Mouse (Mus musculus): ENCODE measurements at regions not wholly inside any gene's neighbourhood (a gene's known extent, or its start where the extent isn't known, plus 50 kb on each side); places are given as distances from the start of the nearest gene placed in this dataset.
A peak's percentile ranks its signal among the peaks of the same experiment; 100 is the strongest.

GRCm38 (mm10) chr4:82234443-82234842 is 471.1 kb downstream of the Nfib start:
- intact Hi-C loops (cut with DNase I): no loop called here
- no peak for DNase-seq
- TF ChIP-seq CTCF (IDR thresholded peaks at IDR 0.05): no peak
- no peak overlapping the region for H3K27ac ChIP-seq
- H3K4me3 ChIP-seq: no peak overlapping the region

- DNase-seq: no peak
- no peak overlapping the region for H3K4me3 ChIP-seq
- TF ChIP-seq CTCF (IDR thresholded peaks at IDR 0.05): no peak
- intact Hi-C loops (cut with DNase I): no loop called here
- no peak overlapping the region for H3K27ac ChIP-seq
Measured at GRCm38 (mm10) chr4:82226197-82227119, 479.1 kb downstream of the Nfib start.

GRCm38 (mm10) chr4:82220724-82221123 is 484.8 kb downstream of the Nfib start:
- H3K4me3 ChIP-seq: no peak overlapping the region
- TF ChIP-seq CTCF (IDR thresholded peaks at IDR 0.05): no peak
- H3K27ac ChIP-seq: no peak overlapping the region
- intact Hi-C loops (cut with DNase I): no loop called here
- DNase-seq: no peak

- no peak for DNase-seq
- intact Hi-C loops (cut with DNase I): no loop called here
- TF ChIP-seq CTCF (IDR thresholded peaks at IDR 0.05): no peak
- Histone ChIP-seq H3K27ac (no peak overlapping the region), H3K4me3 (no peak overlapping the region)
Measured at GRCm38 (mm10) chr4:82220120-82220714, 485.3 kb downstream of the Nfib start.

- no peak for TF ChIP-seq CTCF (IDR thresholded peaks at IDR 0.05)
- no peak overlapping the region for H3K4me3 ChIP-seq
Measured at GRCm38 (mm10) chr4:82218616-82219015, 486.9 kb downstream of the Nfib start.

GRCm38 (mm10) chr4:82207031-82207430 is 498.5 kb downstream of the Nfib start:
- Histone ChIP-seq H3K4me3 (no peak overlapping the region), H3K27ac (no peak overlapping the region)
- intact Hi-C loops (cut with DNase I): no loop called here
- no peak for DNase-seq
- TF ChIP-seq CTCF (IDR thresholded peaks at IDR 0.05): no peak

More at GRCm38 (mm10) chr4:82218616-82219015, 486.9 kb downstream of the Nfib start:
- H3K27ac ChIP-seq: no peak overlapping the region
- no peak for DNase-seq
- intact Hi-C loops (cut with DNase I): no loop called here

- Histone ChIP-seq H3K27ac (0 out of 2 replicates have a peak overlapping the region, but pooled peaks have one; percentile 4), H3K4me3 (no peak overlapping the region)
- peak; percentile 28 for DNase-seq
- intact Hi-C loops (cut with DNase I): no loop called here
- no peak for TF ChIP-seq CTCF (IDR thresholded peaks at IDR 0.05)
Measured at GRCm38 (mm10) chr4:82200306-82200705, 505.2 kb downstream of the Nfib start.

GRCm38 (mm10) chr4:82199118-82199517 is 506.4 kb downstream of the Nfib start:
- TF ChIP-seq CTCF (IDR thresholded peaks at IDR 0.05): no peak
- DNase-seq: no peak
- H3K27ac ChIP-seq: no peak overlapping the region
- no peak overlapping the region for H3K4me3 ChIP-seq
- intact Hi-C loops (cut with DNase I): no loop called here

- Histone ChIP-seq H3K4me3 (no peak overlapping the region), H3K27ac (peak overlapping the region; percentile 35)
- intact Hi-C loops (cut with DNase I): no loop called here
- DNase-seq: no peak
- no peak for TF ChIP-seq CTCF (IDR thresholded peaks at IDR 0.05)
Measured at GRCm38 (mm10) chr4:82197611-82198010, 507.9 kb downstream of the Nfib start.

GRCm38 (mm10) chr4:82196024-82196647 is 509.4 kb downstream of the Nfib start:
- H3K27ac ChIP-seq: no peak overlapping the region
- TF ChIP-seq CTCF (IDR thresholded peaks at IDR 0.05): no peak
- intact Hi-C loops (cut with DNase I): no loop called here

GRCm38 (mm10) chr4:82193905-82194304 is 511.6 kb downstream of the Nfib start:
- Histone ChIP-seq H3K27ac (no peak overlapping the region), H3K4me3 (no peak overlapping the region)
- no peak for TF ChIP-seq CTCF (IDR thresholded peaks at IDR 0.05)
- no peak for DNase-seq
- intact Hi-C loops (cut with DNase I): no loop called here

More at GRCm38 (mm10) chr4:82196024-82196647, 509.4 kb downstream of the Nfib start:
- H3K4me3 ChIP-seq: no peak overlapping the region
- no peak for DNase-seq

- intact Hi-C loops (cut with DNase I): no loop called here
- no peak overlapping the region for H3K4me3 ChIP-seq
- DNase-seq: no peak
- no peak overlapping the region for H3K27ac ChIP-seq
- no peak for TF ChIP-seq CTCF (IDR thresholded peaks at IDR 0.05)
Measured at GRCm38 (mm10) chr4:82186892-82187291, 518.7 kb downstream of the Nfib start.

GRCm38 (mm10) chr4:82183974-82184373 is 521.6 kb downstream of the Nfib start:
- no peak overlapping the region for H3K27ac ChIP-seq
- intact Hi-C loops (cut with DNase I): no loop called here
- H3K4me3 ChIP-seq: no peak overlapping the region
- no peak for DNase-seq
- TF ChIP-seq CTCF (IDR thresholded peaks at IDR 0.05): peak; percentile 23

All from gastrocnemius, adult 2 months (tissue).